Mouse (Mus musculus) midbrain, embryonic 15.5 days (tissue): ENCODE results near the gene Ptpn23. TPM values are rescaled to one million over a fixed set of nuclear protein-coding genes. Genes with fewer than 3 reads are reported as not detected.
"Not testable (repeated sequence)": the region's sequence is repeated elsewhere in the genome, so short reads cannot be mapped to it uniquely, and the experiment has no call there.

Experiments used
- ATAC-seq: fragments of 200-750 bp; cut with Nextera tagmentation; replicated peaks from 2 replicates; pipeline ENCODE4 v1.8.0; 2017; ENCODE audit warnings: moderate TSS enrichment
- H3K27ac ChIP-seq: fragments of 300-500 bp; sonication (generic); 2 replicates; pipeline ENCODE4 v1.5.1; 2015; ENCODE audit warnings: mild to moderate bottlenecking, inconsistent platforms
- H3K27me3 ChIP-seq: fragments of 300-500 bp; sonication (generic); replicated peaks from 2 replicates; pipeline ENCODE4 v1.6.1; 2015; ENCODE audit warnings: inconsistent platforms
- H3K36me3 ChIP-seq: fragments of 300-500 bp; sonication (generic); replicated peaks from 2 replicates; pipeline ENCODE4 v1.6.1; 2015; ENCODE audit warnings: inconsistent platforms
- H3K4me1 ChIP-seq: fragments of 300-500 bp; sonication (generic); 2 replicates; pipeline ENCODE4 v1.6.1; 2015; ENCODE audit warnings: inconsistent platforms
- H3K4me2 ChIP-seq: fragments of 300-500 bp; sonication (generic); 2 replicates; pipeline ENCODE4 v1.6.1; 2015; ENCODE audit warnings: inconsistent platforms, mild to moderate bottlenecking, moderate library complexity
- H3K4me3 ChIP-seq: fragments of 300-500 bp; sonication (generic); 2 replicates; pipeline ENCODE4 v1.5.1; 2015; ENCODE audit warnings: mild to moderate bottlenecking, inconsistent platforms
- H3K9ac ChIP-seq: fragments of 300-500 bp; sonication (generic); 2 replicates; pipeline ENCODE4 v1.6.1; 2015; ENCODE audit warnings: mild to moderate bottlenecking, inconsistent platforms
- H3K9me3 ChIP-seq: fragments of 300-500 bp; sonication (generic); 2 replicates; pipeline ENCODE4 v1.6.1; 2016; ENCODE audit warnings: inconsistent platforms
- WGBS: fragments of 180-500 bp; shearing (Covaris S2); methylation state at CpG from one replicate; pipeline ENCODE4 v1.1.7; 2015; ENCODE audit warnings: mixed read lengths; 5-methylcytosine and 5-hydroxymethylcytosine counted together
- polyA plus RNA-seq: library from polyadenylated mRNA; unstranded; fragments of >200 nt; fragmentation: Nextera tagmentation; extraction: Ambion mirVana; gene quantifications from 2 replicates; pipeline ENCODE4 v1.2.1, GENCODE M21; 2015

Gene Ptpn23
- polyA plus RNA-seq, 1 experiment from 2014 or later: 27.8 TPM

- H3K27me3 ChIP-seq, H3K27ac ChIP-seq, H3K4me1 ChIP-seq, H3K9me3 ChIP-seq, H3K4me3 ChIP-seq, ATAC-seq, H3K4me2 ChIP-seq, H3K9ac ChIP-seq: not testable (repeated sequence)
- WGBS: 94% methylated on average over 15 of the region's 15 CpGs
- H3K36me3 ChIP-seq: peaks cover 41% of the 10 kb centered on the region; the same call in 1 of the 2 replicates
Observed at GRCm38 (mm10) chr9:110377655-110378054, 30.4 kb downstream of the Ptpn23 start.

GRCm38 (mm10) chr9:110375668-110376067 lies 32.3 kb downstream of the Ptpn23 start:
- ATAC-seq: no peak
- 97% methylated on average over 3 of the region's 3 CpGs for WGBS
- H3K4me3 ChIP-seq: no peak overlapping the region
- H3K9me3 ChIP-seq: no peaks in the 10 kb centered on the region
- no peaks in the 10 kb centered on the region for H3K27me3 ChIP-seq
- no peak overlapping the region for H3K27ac ChIP-seq
- H3K9ac ChIP-seq: no peak overlapping the region
- no peak overlapping the region for H3K4me2 ChIP-seq
- no peaks in the 10 kb centered on the region for H3K4me1 ChIP-seq
- peaks cover 38% of the 10 kb centered on the region; the same call in 1 of the 2 replicates for H3K36me3 ChIP-seq

- Histone ChIP-seq H3K4me1 (no peaks in the 10 kb centered on the region), H3K4me2 (no peak overlapping the region), H3K27ac (no peak overlapping the region), H3K4me3 (no peak overlapping the region), H3K9me3 (no peaks in the 10 kb centered on the region), H3K36me3 (peaks cover 27% of the 10 kb centered on the region; the same call in 1 of the 2 replicates), H3K9ac (no peak overlapping the region), H3K27me3 (no peaks in the 10 kb centered on the region)
- no peak for ATAC-seq
- 96% methylated on average over 13 of the region's 13 CpGs for WGBS
Observed at GRCm38 (mm10) chr9:110373871-110374270, 34.1 kb downstream of the Ptpn23 start.

GRCm38 (mm10) chr9:110369860-110370259 lies 38.2 kb downstream of the Ptpn23 start:
- WGBS: 96% methylated on average over 3 of the region's 3 CpGs
- no peaks in the 10 kb centered on the region for H3K4me1 ChIP-seq
- no peak for ATAC-seq
- no peaks in the 10 kb centered on the region for H3K9me3 ChIP-seq
- H3K27ac ChIP-seq: no peak overlapping the region
- no peak overlapping the region for H3K4me3 ChIP-seq
- H3K9ac ChIP-seq: no peak overlapping the region
- peaks cover 10% of the 10 kb centered on the region; the same call in 1 of the 2 replicates for H3K36me3 ChIP-seq
- no peak overlapping the region for H3K4me2 ChIP-seq
- no peaks in the 10 kb centered on the region for H3K27me3 ChIP-seq

- no peaks in the 10 kb centered on the region for H3K9me3 ChIP-seq
- 79% methylated on average over 5 of the region's 5 CpGs for WGBS
- no peak overlapping the region for H3K4me2 ChIP-seq
- no peak overlapping the region for H3K4me3 ChIP-seq
- peaks cover 12% of the 10 kb centered on the region; the same call in 1 of the 2 replicates for H3K36me3 ChIP-seq
- H3K9ac ChIP-seq: no peak overlapping the region
- no peak for ATAC-seq
- no peaks in the 10 kb centered on the region for H3K27me3 ChIP-seq
- H3K4me1 ChIP-seq: no peaks in the 10 kb centered on the region
- H3K27ac ChIP-seq: no peak overlapping the region
Observed at GRCm38 (mm10) chr9:110366746-110367145, 41.3 kb downstream of the Ptpn23 start.

- 83% methylated on average over 10 of the region's 10 CpGs for WGBS
- no peak overlapping the region for H3K9ac ChIP-seq
- no peaks in the 10 kb centered on the region for H3K27me3 ChIP-seq
Observed at GRCm38 (mm10) chr9:110362337-110362736, 45.7 kb downstream of the Ptpn23 start.

GRCm38 (mm10) chr9:110361299-110361698 lies 46.7 kb downstream of the Ptpn23 start:
- WGBS: 82% methylated on average over 12 of the region's 12 CpGs
- ATAC-seq: no peak
- Histone ChIP-seq H3K27ac (no peak overlapping the region), H3K9ac (no peak overlapping the region), H3K36me3 (peaks cover 12% of the 10 kb centered on the region; the same call in 1 of the 2 replicates), H3K4me2 (no peak overlapping the region), H3K4me1 (no peaks in the 10 kb centered on the region), H3K9me3 (no peaks in the 10 kb centered on the region), H3K4me3 (no peak overlapping the region), H3K27me3 (no peaks in the 10 kb centered on the region)

More at GRCm38 (mm10) chr9:110362337-110362736, 45.7 kb downstream of the Ptpn23 start:
- Histone ChIP-seq H3K9me3 (no peaks in the 10 kb centered on the region), H3K4me3 (no peak overlapping the region), H3K4me1 (no peaks in the 10 kb centered on the region), H3K4me2 (no peak overlapping the region), H3K36me3 (peaks cover 12% of the 10 kb centered on the region; the same call in 1 of the 2 replicates), H3K27ac (no peak overlapping the region)
- no peak for ATAC-seq

- H3K4me3 ChIP-seq: no peak overlapping the region
- peaks cover 15% of the 10 kb centered on the region; the same call in 1 of the 2 replicates for H3K36me3 ChIP-seq
- ATAC-seq: no peak
- no peak overlapping the region for H3K4me2 ChIP-seq
- 89% methylated on average over 2 of the region's 2 CpGs for WGBS
- H3K4me1 ChIP-seq: no peaks in the 10 kb centered on the region
- H3K9me3 ChIP-seq: no peaks in the 10 kb centered on the region
- H3K27ac ChIP-seq: no peak overlapping the region
- no peak overlapping the region for H3K9ac ChIP-seq
- no peaks in the 10 kb centered on the region for H3K27me3 ChIP-seq
Observed at GRCm38 (mm10) chr9:110358341-110358740, 49.7 kb downstream of the Ptpn23 start.

- 0 out of 2 replicates have a peak, but pooled peaks cover 2% of the 10 kb centered on the region for H3K36me3 ChIP-seq
- H3K9me3 ChIP-seq: no peaks in the 10 kb centered on the region
- H3K4me2 ChIP-seq: no peak overlapping the region
- no peaks in the 10 kb centered on the region for H3K4me1 ChIP-seq
- no peak for ATAC-seq
- no peak overlapping the region for H3K4me3 ChIP-seq
- 91% methylated on average over 8 of the region's 8 CpGs for WGBS
- H3K27ac ChIP-seq: no peak overlapping the region
- no peak overlapping the region for H3K9ac ChIP-seq
- H3K27me3 ChIP-seq: no peaks in the 10 kb centered on the region
Observed at GRCm38 (mm10) chr9:110351932-110352632, 55.9 kb downstream of the Ptpn23 start.

- WGBS: 84% methylated on average over 2 of the region's 2 CpGs
- no peaks in the 10 kb centered on the region for H3K4me1 ChIP-seq
- 0 out of 2 replicates have a peak, but pooled peaks cover 2% of the 10 kb centered on the region for H3K36me3 ChIP-seq
- no peaks in the 10 kb centered on the region for H3K9me3 ChIP-seq
- H3K27ac ChIP-seq: no peak overlapping the region
- no peak overlapping the region for H3K4me2 ChIP-seq
- no peak overlapping the region for H3K9ac ChIP-seq
- no peak overlapping the region for H3K4me3 ChIP-seq
- no peaks in the 10 kb centered on the region for H3K27me3 ChIP-seq
- ATAC-seq: no peak
Observed at GRCm38 (mm10) chr9:110351350-110351749, 56.7 kb downstream of the Ptpn23 start.

- no peak for ATAC-seq
- Histone ChIP-seq H3K27ac (no peak overlapping the region), H3K36me3 (0 out of 2 replicates have a peak, but pooled peaks cover 2% of the 10 kb centered on the region), H3K4me3 (no peak overlapping the region), H3K9me3 (no peaks in the 10 kb centered on the region), H3K4me1 (no peaks in the 10 kb centered on the region), H3K9ac (no peak overlapping the region), H3K4me2 (no peak overlapping the region), H3K27me3 (no peaks in the 10 kb centered on the region)
- 86% methylated on average over 5 of the region's 5 CpGs for WGBS
Observed at GRCm38 (mm10) chr9:110350612-110351011, 57.4 kb downstream of the Ptpn23 start.

- Histone ChIP-seq H3K9me3 (no peaks in the 10 kb centered on the region), H3K4me3 (no peak overlapping the region), H3K4me2 (no peak overlapping the region), H3K4me1 (no peaks in the 10 kb centered on the region), H3K27me3 (no peaks in the 10 kb centered on the region), H3K36me3 (0 out of 2 replicates have a peak, but pooled peaks cover 2% of the 10 kb centered on the region), H3K27ac (no peak overlapping the region), H3K9ac (no peak overlapping the region)
- 94% methylated on average over 5 of the region's 5 CpGs for WGBS
- no peak for ATAC-seq
Observed at GRCm38 (mm10) chr9:110350188-110350587, 57.8 kb downstream of the Ptpn23 start.

GRCm38 (mm10) chr9:110348899-110349298 lies 59.1 kb downstream of the Ptpn23 start:
- H3K27me3 ChIP-seq: no peaks in the 10 kb centered on the region
- no peaks in the 10 kb centered on the region for H3K36me3 ChIP-seq
- no peak overlapping the region for H3K4me2 ChIP-seq
- H3K9me3 ChIP-seq: no peaks in the 10 kb centered on the region
- no peak for ATAC-seq
- no peak overlapping the region for H3K9ac ChIP-seq
- WGBS: 67% methylated on average over 4 of the region's 4 CpGs
- no peak overlapping the region for H3K4me3 ChIP-seq
- no peaks in the 10 kb centered on the region for H3K4me1 ChIP-seq
- H3K27ac ChIP-seq: no peak overlapping the region
